Mouse (Mus musculus) spleen, postnatal 36 days (tissue): ENCODE results near the gene Ltbp3.

Experiments
- DNase-seq, 2 experiments: peaks; one replicate each; pipeline ENCODE4 v3.0.0; 2022; ENCODE audit warnings: low spot score in 2 of 2, mixed read lengths in 1 of 2

Gene Ltbp3

GRCm38 (mm10) chr19:5806051-5806808 lies 65.5 kb downstream of the Ltbp3 start:
- DNase-seq = peak in 1 of 2 experiments; percentile 42

- peak in 1 of 2 experiments; percentile 53 for DNase-seq
Measured at GRCm38 (mm10) chr19:5806809-5807205, 66.1 kb downstream of the Ltbp3 start.

- no peak for DNase-seq
Measured at GRCm38 (mm10) chr19:5807740-5808139, 67.0 kb downstream of the Ltbp3 start.
